Mouse (Mus musculus): ENCODE results near the gene Tmem44.

Tmem44 gene

GRCm38 (mm10) chr16:30550748-30551192 is at the start of gene Tmem44:
Gene Tmem44, minus strand, starts transcription at chr16:30550842.
- no peak for DNase-seq (ENCODE audit: low read depth, low spot score)

DNA sequence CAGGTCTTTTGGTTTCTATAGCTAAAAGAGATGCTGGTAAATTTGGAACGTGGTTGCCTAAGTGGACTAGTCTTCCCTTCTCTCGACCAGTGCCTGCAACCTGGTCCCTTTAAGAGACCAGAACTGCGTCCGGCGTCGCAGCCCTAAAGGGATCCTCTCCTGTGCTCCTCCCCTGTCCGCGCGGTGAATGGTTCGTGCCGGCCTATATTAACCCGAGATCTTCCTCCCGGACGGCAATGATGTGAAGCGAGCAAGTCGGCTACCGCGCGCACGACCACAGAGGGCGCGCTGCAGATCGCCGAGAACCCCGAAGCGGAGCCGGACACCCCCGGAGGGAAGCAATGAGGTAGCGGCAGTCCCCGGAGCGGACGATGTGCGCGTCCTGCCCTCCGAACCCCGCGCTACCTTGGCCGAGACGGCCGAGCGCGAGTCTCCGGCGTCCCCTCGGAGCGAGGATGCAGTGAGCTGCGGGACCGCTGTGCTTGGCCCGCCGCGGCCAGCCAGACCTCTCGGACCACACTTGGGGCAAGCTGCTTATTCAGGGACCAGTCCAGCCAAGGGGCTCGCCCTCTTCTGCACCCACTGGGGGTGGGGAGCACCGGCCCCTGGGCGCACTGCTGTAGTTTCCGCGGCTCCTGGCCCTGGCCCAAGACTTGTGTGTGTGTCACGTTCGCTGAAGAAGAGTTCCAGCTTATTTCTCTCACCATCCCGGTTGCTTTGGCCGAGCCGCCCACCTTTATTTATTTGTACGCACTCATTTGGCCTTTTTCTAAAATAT is 49.0 kb upstream of the Tmem44 start, which contains the start of gene Fam43a:
Fam43a (plus strand) TSS at position 233 of the 778 bp plus-strand sequence.
- peak; percentile 85 for DNase-seq (ENCODE audit: low read depth, low spot score)

DNA sequence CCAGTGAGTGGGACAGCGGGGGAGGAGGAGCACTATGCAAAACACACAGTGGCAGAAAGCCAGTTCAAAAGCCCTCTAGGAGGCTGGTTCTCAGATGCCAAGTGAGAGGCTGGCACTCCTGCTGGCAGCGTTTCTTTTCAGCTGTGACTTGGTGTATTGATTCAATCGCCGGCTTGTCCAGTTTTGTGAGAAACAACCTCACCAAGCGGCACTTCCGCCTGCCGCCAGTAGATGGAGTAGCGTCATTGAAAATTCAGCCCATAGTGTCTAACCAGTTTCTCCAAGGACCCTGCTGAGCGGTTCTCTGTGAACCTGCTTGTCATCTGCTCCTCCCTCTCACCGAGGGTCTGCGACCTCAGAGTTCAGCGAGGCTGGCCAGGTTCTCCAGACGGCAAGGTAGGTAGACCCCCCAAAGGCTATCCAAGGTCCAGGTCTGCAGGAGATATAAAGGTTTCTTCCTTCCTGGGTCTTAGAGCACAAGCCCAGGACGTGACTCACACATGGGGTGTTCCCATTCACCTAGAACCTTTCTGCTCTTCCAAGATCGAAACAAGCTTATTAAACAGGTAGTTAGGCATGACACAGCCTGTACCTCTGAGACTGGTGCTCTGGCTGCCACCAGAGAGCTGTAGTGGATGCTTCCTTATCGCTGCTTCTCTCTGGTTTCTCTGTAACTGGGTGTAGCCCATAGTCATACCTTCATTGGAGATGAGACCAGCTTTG is 46.5 kb upstream of the Tmem44 start:
- DNase-seq (ENCODE audit: low read depth, low spot score) = peak; percentile 60

GRCm38 (mm10) chr16:30595835-30596557 is 45.4 kb upstream of the Tmem44 start:
- no peak for DNase-seq (ENCODE audit: low read depth, low spot score)

- no peak for DNase-seq (ENCODE audit: low read depth, low spot score)
These were observed 44.7 kb upstream of the Tmem44 start for GRCm38 (mm10) chr16:30595356-30595755.

DNA sequence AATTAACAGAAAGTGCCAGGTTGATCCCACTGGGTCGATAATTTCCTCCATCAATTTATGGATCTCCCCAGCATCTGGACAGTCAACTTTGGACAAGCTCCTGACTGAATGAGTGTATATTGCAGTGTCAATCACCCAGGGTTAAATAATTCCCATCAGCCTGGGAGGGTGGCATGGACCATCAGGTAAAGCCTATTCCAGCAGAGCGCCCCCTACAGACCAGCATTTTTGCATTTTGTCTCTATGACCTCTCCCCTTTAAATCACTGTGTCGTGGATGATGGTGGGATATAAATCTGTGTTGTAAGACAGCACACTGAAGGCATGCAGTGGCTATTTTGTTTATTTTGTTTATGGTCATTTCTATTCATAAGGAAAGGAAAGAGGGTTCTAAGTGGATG is 41.3 kb upstream of the Tmem44 start:
- no peak for DNase-seq (ENCODE audit: low read depth, low spot score)

DNA sequence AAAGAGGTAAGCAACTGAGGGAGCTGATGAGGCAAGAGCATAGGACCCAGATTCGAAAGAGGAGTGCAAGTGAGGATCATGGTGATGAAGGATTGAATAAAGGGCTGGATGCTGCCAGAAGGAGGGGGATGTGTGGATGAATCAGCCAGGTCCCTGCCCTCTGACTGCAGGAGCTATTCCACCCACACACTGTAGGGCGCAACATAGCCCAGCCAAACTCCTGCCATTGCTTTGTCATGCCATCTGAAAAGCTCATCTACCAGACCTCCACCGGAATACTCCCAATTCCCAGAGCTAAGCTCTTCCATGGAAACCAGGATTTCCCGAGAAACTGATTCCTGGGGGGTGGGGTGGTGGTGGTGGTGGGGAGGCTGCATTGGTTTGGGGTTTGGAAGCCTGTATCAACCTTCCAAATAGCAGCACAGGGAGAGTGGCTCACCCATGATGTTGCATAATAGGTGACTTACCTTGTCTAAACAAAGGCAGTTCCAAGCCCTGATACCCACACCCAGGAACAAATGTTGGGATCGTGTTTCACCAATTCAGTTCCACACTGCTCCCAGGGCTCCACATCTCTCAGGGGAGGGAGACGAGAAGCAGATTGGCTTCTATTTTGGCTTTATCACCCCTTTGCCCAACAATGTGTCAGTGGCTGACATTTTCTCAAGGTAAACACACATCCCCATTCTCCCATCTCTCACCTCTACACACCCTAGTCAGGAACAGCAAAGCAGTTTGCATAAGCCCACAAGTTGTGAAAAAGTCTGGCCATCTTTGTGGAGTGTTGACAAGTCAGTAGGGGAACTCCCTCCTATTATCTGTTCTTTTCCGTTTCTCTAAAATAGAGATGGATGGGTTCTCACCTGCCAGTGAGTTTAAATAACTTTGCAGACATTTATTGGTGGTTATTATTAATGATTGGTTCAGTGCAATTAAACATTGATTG is 39.9 kb upstream of the Tmem44 start:
- DNase-seq (ENCODE audit: low read depth, low spot score) = no peak

DNA sequence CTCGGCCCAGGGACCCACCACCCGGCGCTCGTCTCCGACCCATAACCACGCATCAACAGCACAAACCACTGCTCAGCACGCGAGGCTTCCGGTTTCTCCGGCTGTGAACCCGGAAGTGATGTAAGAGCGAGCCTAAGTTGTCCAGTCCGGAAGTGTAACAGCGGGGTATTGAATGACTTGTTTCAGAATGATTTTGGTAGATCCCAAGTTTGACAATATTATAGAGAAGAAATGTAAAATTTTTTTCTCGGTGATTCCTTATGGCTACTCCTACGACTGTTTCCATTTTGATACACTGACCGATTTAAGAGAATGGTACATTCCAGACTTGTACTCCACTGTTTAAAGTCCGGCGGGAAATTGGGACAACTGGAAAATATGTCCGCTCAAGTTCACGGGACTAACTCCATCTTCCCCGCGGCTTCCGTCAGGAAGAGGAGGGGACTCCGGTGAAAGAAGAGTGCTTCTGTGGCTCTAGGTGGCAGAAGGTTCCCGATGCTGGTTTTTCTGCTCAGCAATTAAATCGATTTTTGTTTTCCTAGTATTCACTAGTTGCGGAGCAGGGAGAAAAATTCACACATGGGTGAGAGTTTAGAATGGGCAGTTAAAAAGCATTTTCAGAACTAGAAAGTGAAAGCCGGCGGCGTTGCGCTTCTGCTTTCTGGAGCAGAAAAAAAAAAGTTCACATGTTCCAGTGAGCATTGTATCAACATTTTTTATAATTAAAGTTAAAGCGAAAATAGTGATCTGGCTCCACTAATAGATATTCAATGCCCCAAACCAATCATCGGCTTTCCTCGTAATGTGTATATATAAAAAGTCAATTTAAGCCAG is 37.1 kb upstream of the Tmem44 start, which contains the start of gene Lsg1:
Lsg1 (minus strand) TSS at position 99 of the 834 bp plus-strand sequence.
- DNase-seq (ENCODE audit: low read depth, low spot score) = peak; percentile 97

DNA sequence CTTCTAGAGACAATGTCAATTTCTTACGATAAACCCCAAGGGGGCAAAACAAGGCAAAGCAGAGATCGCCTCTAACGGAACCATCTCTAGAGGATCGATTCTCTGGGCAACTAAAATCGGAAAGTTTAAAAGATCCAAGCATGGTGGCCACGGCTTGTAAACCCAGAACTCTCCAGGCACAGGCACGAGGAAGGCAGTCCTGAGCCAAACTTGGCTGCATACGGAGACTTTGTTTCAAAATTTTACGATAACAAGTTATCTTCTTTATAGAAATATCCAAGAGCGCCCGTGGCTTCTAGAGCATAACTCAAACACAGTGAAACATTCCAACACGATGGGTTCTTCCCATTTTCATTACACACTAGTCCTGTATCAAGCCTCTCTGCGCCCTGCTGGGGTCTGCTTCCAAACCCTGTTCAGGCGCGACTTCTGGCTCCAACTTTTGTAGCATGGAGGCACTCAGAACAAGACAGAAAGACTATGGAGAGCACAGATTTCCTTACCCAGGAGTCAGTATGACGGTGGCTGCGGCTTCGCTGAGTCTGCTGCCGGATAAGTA is 36.4 kb upstream of the Tmem44 start:
- no peak for DNase-seq (ENCODE audit: low read depth, low spot score)

- DNase-seq (ENCODE audit: low read depth, low spot score) = no peak
These were observed 30.1 kb upstream of the Tmem44 start for GRCm38 (mm10) chr16:30580765-30581164.

DNA sequence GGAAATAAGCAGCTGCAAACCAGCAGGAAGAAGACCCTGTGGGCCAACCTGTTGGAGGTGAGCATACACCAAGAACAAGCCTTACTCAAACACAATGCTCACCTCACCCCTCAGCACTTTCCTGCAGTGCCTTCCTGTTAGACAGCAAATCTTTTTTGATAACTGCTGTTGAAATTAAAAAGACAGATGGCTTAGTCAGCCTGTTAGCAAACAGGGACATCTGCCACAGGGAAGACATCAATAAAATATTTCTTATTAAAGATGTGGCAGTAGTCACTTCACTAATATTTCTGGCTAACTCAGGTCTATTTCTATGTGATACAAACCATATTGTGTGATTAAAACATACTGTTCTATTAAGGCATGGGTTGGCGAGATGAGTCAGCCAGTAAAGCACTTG is 25.8 kb upstream of the Tmem44 start:
- DNase-seq (ENCODE audit: low read depth, low spot score) = no peak

DNA sequence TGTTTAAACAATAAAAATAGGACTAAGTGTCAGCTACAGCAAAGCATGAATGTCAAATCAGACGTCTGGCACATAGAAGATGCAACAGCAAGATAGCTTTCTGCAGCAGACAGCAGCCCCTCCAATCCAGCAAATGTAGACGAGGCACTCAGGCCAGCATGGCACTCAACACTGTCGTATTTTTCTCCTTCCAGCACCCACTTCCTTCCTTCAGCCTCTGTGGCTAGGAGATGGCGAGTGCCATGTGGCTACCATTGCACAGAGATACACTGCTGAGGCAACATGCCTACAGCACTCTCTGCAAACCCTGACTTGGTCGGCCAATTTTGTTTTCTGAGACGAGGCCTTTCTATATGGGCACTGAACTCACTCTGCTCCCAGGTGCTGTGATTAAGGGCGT is 25.2 kb upstream of the Tmem44 start:
- DNase-seq (ENCODE audit: low read depth, low spot score) = no peak

DNA sequence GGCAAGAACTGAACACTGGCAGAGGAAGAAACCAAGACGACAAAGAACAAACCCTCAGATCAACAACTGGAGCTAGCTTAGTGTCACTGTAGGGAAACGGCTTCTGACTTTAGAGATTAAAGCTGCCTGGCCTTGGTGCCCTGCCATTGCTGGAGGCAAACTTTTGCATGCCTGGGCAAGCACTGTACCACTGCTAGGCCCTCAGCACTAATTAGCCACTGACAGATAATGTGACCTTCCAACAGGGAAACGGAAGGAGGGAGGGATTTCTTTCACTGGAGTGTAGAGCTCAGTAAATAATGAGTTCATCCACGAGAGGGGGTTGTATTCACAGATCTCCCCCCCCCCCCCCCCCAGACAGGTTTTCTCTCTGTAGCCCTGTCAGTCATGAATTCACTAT is 21.6 kb upstream of the Tmem44 start:
- no peak for DNase-seq (ENCODE audit: low read depth, low spot score)

GRCm38 (mm10) chr16:30571378-30571777 is 20.7 kb upstream of the Tmem44 start:
- DNase-seq (ENCODE audit: low read depth, low spot score) = no peak

DNA sequence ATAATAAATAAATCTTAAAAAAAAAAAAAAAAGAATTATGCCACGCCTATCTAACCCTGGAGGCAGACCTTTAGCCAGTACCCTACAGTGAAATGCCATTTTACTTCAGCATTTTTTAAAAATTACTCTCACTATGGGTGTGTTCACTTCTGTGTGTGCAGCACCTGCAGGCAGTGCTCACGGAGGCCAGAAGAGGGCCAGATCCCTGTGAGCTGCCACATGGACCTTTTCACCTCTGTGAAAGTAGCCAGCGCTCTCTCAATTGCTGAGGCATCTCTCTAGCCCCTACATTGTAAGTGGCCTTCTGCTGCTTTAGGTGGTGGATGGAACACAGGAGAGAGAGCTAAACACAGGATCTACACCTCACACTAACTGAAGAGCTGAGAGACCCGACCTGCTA is 19.5 kb upstream of the Tmem44 start:
- no peak for DNase-seq (ENCODE audit: low read depth, low spot score)

GRCm38 (mm10) chr16:30565631-30566030 is 15.0 kb upstream of the Tmem44 start:
- no peak for DNase-seq (ENCODE audit: low read depth, low spot score)

- no peak for DNase-seq (ENCODE audit: low read depth, low spot score)
These were observed 10.0 kb upstream of the Tmem44 start for GRCm38 (mm10) chr16:30560601-30561000.

GRCm38 (mm10) chr16:30559312-30559992 is 8.8 kb upstream of the Tmem44 start:
- no peak for DNase-seq (ENCODE audit: low read depth, low spot score)

DNA sequence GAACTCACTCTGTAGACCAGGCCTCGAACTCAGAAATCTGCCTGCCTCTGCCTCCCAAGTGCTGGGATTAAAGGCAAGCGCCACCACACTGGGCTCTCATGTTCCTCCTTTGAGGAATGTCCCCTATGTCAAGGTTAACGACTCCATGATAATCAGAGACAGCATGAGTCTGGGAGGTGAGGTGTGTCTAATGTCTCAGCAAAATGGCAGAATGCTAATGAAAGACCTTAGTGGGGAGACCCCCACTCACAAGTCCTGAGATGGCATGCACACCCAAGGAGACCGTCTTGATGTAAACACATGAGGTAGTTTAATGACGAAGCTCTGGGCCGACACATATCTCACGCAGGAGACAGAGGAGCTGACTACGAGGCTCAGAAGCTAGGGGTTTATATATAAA is 3.5 kb upstream of the Tmem44 start:
- no peak for DNase-seq (ENCODE audit: low read depth, low spot score)
